Mouse (Mus musculus) kidney, adult 2 months (tissue): Measurements from ENCODE around the gene Spint2. TPM values are rescaled to one million over a fixed set of nuclear protein-coding genes. Genes with fewer than 3 reads are reported as not detected.
A peak's percentile ranks its signal among the peaks of the same experiment; 100 is the strongest.

Experiments
- DNase-seq: peaks from one replicate; pipeline ENCODE4 v3.0.0; 2021
- H3K27ac ChIP-seq: fragments of 200-500 bp; 2 replicates; pipeline ENCODE4 v1.5.1; 2012; ENCODE audit warnings: low read depth, low read length, control low read depth, inconsistent platforms; ENCODE audit not compliant: insufficient read depth
- H3K27me3 ChIP-seq: fragments of 200-500 bp; replicated peaks from 2 replicates; pipeline ENCODE4 v1.6.1; 2012; ENCODE audit warnings: mild to moderate bottlenecking, moderate library complexity, low read length, inconsistent platforms; ENCODE audit not compliant: control insufficient read depth, insufficient read depth
- H3K36me3 ChIP-seq: fragments of 200-500 bp; 2 replicates; pipeline ENCODE4 v1.6.1; 2012; ENCODE audit warnings: mild to moderate bottlenecking, moderate library complexity, low read length, inconsistent platforms; ENCODE audit not compliant: control insufficient read depth, insufficient read depth
- H3K4me1 ChIP-seq: fragments of 200-500 bp; 2 replicates; pipeline ENCODE4 v1.6.1; 2011; ENCODE audit warnings: low read length; ENCODE audit not compliant: control insufficient read depth, insufficient read depth
- H3K4me3 ChIP-seq: fragments of 200-500 bp; 2 replicates; pipeline ENCODE4 v1.5.1; 2011; ENCODE audit warnings: mild to moderate bottlenecking, low read depth, low read length, control low read depth; ENCODE audit not compliant: insufficient read depth
- CTCF ChIP-seq: fragments of 200-500 bp; conservative IDR thresholded peaks from 2 replicates; pipeline ENCODE4 v1.5.1; 2011; ENCODE audit warnings: low read depth, mild to moderate bottlenecking, control low read depth, low read length, moderate library complexity, mixed read lengths; ENCODE audit not compliant: insufficient read depth, insufficient read length
- POLR2A ChIP-seq: fragments of 200-500 bp; IDR thresholded peaks from one replicate; pipeline ENCODE4 v1.6.1; 2011; ENCODE audit warnings: low read depth, low read length, control low read depth
- WGBS: fragments of 180-500 bp; shearing (Covaris S2); methylation state at CpG from one replicate; pipeline ENCODE4 v1.1.7; 2018; 5-methylcytosine and 5-hydroxymethylcytosine counted together
- polyA plus RNA-seq: library from polyadenylated mRNA; depleted of rRNA; stranded (reverse); fragments of >200 nt; gene quantifications from 2 replicates; pipeline ENCODE4 v1.2.3, GENCODE M21; 2012

Spint2 gene
- polyA plus RNA-seq, 1 experiment, result 421 TPM

GRCm38 (mm10) chr7:29307350-29308104, 25.8 kb upstream of the Spint2 start:
- DNase-seq, result peak; percentile 93
- no peak for TF ChIP-seq POLR2A
- TF ChIP-seq CTCF, result no peak
- no peaks in the 10 kb centered on the region for H3K36me3 ChIP-seq
- 2% methylated on average over 42 of the region's 42 CpGs for WGBS
- H3K4me3 ChIP-seq, result peak overlapping the region; percentile 45
- 0 out of 2 replicates have a peak, but pooled peaks cover 7% of the 10 kb centered on the region for H3K4me1 ChIP-seq
- peaks cover 4% of the 10 kb centered on the region; the same call in 1 of the 2 replicates for H3K27me3 ChIP-seq
- no peak overlapping the region for H3K27ac ChIP-seq

- Histone ChIP-seq H3K4me1 (0 out of 2 replicates have a peak, but pooled peaks cover 7% of the 10 kb centered on the region), H3K27ac (no peak overlapping the region), H3K4me3 (no peak overlapping the region), H3K27me3 (peaks cover 4% of the 10 kb centered on the region; the same call in 1 of the 2 replicates), H3K36me3 (no peaks in the 10 kb centered on the region)
- 38% methylated on average over 7 of the region's 7 CpGs for WGBS
- TF ChIP-seq CTCF (peak; percentile 36), POLR2A (no peak)
- peak; percentile 46 for DNase-seq
Measured at GRCm38 (mm10) chr7:29306619-29307018, 24.9 kb upstream of the Spint2 start.

- Histone ChIP-seq H3K4me1 (0 out of 2 replicates have a peak, but pooled peaks cover 7% of the 10 kb centered on the region), H3K4me3 (no peak overlapping the region), H3K27ac (no peak overlapping the region), H3K27me3 (peaks cover 4% of the 10 kb centered on the region; the same call in 1 of the 2 replicates), H3K36me3 (no peaks in the 10 kb centered on the region)
- 74% methylated on average over 7 of the region's 7 CpGs for WGBS
- DNase-seq, result no peak
- TF ChIP-seq CTCF (no peak), POLR2A (no peak)
Measured at GRCm38 (mm10) chr7:29306108-29306507, 24.4 kb upstream of the Spint2 start.

GRCm38 (mm10) chr7:29305263-29305988, 23.7 kb upstream of the Spint2 start:
- DNase-seq, result no peak
- WGBS, result 56% methylated on average over 9 of the region's 9 CpGs
- no peak for TF ChIP-seq POLR2A
- TF ChIP-seq CTCF, result no peak
- Histone ChIP-seq H3K36me3 (no peaks in the 10 kb centered on the region), H3K4me1 (0 out of 2 replicates have a peak, but pooled peaks cover 7% of the 10 kb centered on the region), H3K27me3 (peaks cover 4% of the 10 kb centered on the region; the same call in 1 of the 2 replicates), H3K27ac (no peak overlapping the region), H3K4me3 (no peak overlapping the region)

GRCm38 (mm10) chr7:29304463-29305262, 23.0 kb upstream of the Spint2 start:
- TF ChIP-seq CTCF, result no peak
- TF ChIP-seq POLR2A, result no peak
- Histone ChIP-seq H3K4me3 (no peak overlapping the region), H3K4me1 (0 out of 2 replicates have a peak, but pooled peaks cover 7% of the 10 kb centered on the region), H3K36me3 (no peaks in the 10 kb centered on the region), H3K27me3 (peaks cover 4% of the 10 kb centered on the region; the same call in 1 of the 2 replicates), H3K27ac (no peak overlapping the region)
- no peak for DNase-seq
- 2% methylated on average over 46 of the region's 48 CpGs for WGBS

- peak; percentile 62 for DNase-seq
- Histone ChIP-seq H3K4me1 (0 out of 2 replicates have a peak, but pooled peaks cover 5% of the 10 kb centered on the region), H3K36me3 (no peaks in the 10 kb centered on the region), H3K4me3 (peak within 1 kb of the TSS; percentile 9; the same call in 1 of the 2 replicates), H3K27ac (no peak within 1 kb of the TSS), H3K27me3 (peaks cover 4% of the 10 kb centered on the region; the same call in 1 of the 2 replicates)
- TF ChIP-seq CTCF (no peak), POLR2A (no peak)
- WGBS, result under 1% methylated on average over 67 of the region's 67 CpGs
Measured at GRCm38 (mm10) chr7:29303738-29304462, 22.2 kb upstream of the Spint2 start, which contains the start of gene Dpf1. Gene Dpf1 (plus strand): TSS chr7:29303951.
